Mouse (Mus musculus) retina, postnatal 1 day (tissue): Measurements from ENCODE around the gene Iqcb1.
A peak's percentile ranks its signal among the peaks of the same experiment; 100 is the strongest.

Experiments
- DNase-seq: peaks from one replicate; pipeline ENCODE4 v3.0.0-alpha.2; 2012

Iqcb1 gene

DNA sequence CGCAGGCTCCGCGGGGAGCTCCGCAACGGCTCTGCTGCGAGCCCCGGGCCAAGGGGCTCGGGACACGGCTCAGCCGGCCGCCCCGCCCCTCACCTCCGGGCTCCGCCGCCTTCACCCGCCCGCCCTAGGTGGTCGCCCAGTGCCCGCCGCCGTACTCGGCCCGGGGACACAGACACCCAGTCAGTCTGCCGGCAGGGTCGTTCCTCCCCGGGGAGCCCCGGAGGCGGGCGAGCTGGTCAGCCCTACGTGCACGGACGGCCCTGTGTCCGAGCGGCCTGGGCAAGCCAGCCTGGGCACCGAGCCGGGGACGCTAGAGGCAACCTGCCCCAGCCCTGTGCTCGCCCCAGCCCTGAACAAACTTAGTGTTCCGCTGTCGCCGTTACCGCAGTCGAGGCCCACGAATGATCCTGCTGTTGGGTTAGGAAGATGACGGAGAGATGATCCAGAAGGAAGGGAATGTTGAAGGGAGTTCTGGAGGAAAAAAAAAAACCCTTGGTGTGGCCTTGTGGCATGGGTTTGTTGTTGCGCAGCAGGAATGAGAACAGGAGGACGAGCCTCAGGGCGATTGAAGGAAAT is 47.2 kb downstream of the Iqcb1 start:
- DNase-seq: no peak

DNA sequence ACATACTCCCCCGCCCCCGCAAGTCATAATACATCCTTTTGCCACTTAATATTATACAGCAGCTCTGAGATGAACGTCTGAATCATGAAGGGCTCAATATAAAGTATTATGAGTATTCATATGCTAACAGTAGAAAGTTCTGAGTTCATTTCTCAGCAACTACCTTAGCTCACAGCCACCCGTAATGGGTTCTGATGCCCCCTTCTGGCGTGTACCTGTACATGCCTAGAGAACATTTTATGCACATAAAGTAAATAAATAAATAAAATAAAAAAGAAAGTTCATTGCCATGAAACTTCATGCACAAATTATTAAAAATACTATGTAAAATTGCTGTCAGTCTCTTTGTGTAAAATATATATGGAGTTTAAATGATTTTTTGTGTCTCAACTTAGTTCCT is 49.1 kb downstream of the Iqcb1 start:
- no peak for DNase-seq

DNA sequence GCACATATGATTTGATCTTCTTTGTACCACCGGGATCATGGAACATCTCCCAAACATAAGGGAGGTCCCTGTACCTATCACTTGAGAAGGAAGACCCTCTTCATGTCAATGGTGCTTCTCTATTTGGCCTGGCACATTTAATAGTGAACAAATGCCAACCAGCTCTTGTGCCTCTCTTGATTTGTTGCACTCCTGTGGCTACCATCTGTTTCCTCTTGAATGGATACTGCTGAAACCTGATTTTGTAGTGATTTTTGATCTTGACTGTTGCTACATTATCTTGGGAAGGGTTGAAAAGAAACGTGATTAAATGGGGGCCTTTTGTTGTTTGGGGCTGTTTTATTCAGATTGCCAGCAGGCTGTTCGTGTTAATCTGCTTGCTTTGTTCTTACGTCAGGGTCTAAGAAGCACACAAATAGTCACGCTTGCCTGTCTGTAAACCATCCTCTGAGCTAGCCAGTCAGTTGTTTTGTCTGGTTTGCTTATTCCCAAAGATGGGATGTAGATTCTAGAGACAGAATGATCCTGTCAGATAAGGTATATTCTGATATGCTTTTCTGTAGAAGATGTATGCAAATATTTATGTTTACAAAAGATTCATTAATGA is 54.7 kb downstream of the Iqcb1 start:
- no peak for DNase-seq

DNA sequence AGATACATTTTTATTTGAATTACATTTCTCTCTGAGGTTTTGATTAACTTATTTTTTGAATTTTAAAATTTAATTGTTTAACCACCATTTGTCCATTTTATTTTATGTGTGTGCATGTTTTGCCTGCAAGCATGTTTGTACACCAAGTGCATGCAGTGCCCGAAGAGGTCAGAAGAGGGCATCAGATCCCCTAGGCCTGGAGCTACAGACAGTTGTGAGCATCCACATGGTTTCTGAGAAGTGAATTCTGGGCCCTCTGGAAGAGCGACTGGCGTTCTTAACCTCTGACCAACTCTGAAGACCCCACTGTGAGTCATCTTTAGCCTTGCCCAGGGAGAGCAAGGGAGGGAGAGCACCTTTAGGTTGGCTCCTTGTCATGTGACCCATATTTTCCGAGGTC is 56.7 kb downstream of the Iqcb1 start:
- DNase-seq: peak; percentile 47

GRCm38 (mm10) chr16:36885912-36886311 is 57.7 kb downstream of the Iqcb1 start:
- no peak for DNase-seq

- no peak for DNase-seq
Observed at GRCm38 (mm10) chr16:36887546-36887945, 59.4 kb downstream of the Iqcb1 start.

GRCm38 (mm10) chr16:36890559-36890958 is 62.4 kb downstream of the Iqcb1 start:
- no peak for DNase-seq

DNA sequence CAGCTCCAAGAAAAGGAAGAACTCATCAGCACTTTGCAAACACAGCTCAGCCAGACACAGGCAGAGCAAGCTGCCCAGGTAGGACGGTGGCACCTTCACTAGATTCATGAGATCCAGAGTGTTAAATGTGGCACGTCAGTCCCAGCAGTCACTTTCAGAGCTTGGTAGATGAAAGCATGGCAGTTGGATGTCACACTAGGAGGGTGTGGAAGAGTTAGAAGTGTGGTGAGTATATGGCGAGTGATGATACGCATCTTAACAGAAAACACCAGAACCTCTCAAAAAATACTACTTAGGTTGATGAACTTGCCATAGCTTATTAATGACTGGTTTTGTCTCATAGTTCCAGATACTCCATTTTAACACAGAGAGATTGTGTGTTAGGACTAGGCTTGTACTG is 63.2 kb downstream of the Iqcb1 start:
- no peak for DNase-seq

GRCm38 (mm10) chr16:36893317-36893716 is 65.1 kb downstream of the Iqcb1 start:
- no peak for DNase-seq

GRCm38 (mm10) chr16:36896712-36897111 is 68.5 kb downstream of the Iqcb1 start:
- DNase-seq: no peak

- no peak for DNase-seq
Observed at GRCm38 (mm10) chr16:36903156-36903555, 75.0 kb downstream of the Iqcb1 start.

DNA sequence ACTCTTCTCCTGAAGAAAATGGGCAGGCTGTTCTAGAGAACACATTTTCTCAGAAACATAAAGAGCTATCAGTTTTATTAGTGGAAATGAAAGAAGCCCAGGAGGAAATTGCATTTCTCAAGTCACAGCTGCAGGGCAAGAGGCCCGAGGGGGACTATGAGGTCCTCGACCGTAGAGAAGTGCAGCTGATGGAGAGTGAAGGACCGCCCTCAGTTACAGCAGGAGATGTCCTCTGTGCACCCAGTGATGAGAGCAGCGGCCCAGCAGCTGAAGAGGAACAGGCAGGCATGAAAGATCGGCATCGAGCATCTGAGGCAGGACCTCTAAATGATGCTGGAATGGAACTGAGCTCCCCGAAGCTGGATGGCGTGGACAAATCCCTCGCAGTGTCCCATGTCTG is 83.7 kb downstream of the Iqcb1 start:
- DNase-seq: no peak

GRCm38 (mm10) chr16:36912311-36912710 is 84.1 kb downstream of the Iqcb1 start:
- no peak for DNase-seq

GRCm38 (mm10) chr16:36914195-36914594 is 86.0 kb downstream of the Iqcb1 start:
- DNase-seq: no peak

GRCm38 (mm10) chr16:36918505-36918904 is 90.3 kb downstream of the Iqcb1 start:
- DNase-seq: no peak

DNA sequence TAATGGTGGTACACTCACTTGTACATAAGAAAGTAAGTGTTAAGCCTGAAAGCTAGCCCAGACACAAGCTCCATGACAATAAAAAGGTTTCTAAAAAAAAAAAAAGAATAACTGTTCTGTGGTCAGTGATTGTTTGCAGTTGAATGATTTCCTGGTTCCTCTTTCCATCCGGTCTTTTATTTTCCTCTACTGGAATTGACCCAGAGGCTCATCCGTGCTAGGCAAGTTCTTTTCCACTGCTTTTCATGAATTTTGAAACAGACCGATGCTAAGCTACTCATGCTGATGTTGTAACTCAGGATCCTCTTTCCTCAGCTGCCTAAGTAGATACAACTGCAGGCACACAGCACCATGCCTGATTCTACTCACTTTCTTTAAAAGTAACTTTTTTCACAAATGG is 92.2 kb downstream of the Iqcb1 start:
- DNase-seq: no peak

DNA sequence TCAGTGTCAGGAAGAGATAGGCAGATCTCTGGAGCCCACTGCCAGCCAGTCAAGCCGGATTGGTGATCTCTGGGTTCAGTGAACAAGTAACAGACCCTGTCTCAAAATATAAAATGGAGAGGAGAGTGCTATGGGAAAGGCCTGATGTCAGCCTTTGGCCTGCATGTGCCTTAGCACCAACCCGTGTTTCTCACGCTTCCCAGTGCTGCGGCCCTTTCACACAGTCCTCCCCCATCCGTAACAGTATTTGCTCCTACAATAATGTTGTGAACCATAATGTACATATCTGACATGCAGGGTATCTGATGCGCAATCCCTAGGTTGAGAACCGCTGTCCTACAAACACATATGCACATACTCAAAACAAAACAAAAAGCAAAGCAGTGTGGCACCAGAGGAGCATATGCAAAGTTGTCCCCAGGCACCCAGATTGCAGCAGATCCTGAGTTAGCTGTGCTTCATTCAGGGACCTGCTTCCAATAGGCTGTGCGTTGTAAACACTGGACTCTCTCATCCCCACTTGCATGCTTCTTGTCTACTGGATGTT is 93.0 kb downstream of the Iqcb1 start:
- DNase-seq: no peak

- no peak for DNase-seq
Observed at GRCm38 (mm10) chr16:36921980-36922379, 93.8 kb downstream of the Iqcb1 start.
